Comparison of ENCODE assay signal across 26 mouse cellular contexts in genomic region chr1:159498236-159498635, GRCm38 (mm10). TPM values are rescaled to one million over a fixed set of nuclear protein-coding genes. Genes with fewer than 3 reads are reported as not detected.
DNase-seq lines count a peak whose midpoint lies in the region.
"Had no signal": no experiment of that assay in that cellular context is flagged by ENCODE, and none has a peak within 500 bp of the region (broad histone marks: within the 10 kb centered on the region; RNA-seq: fewer than 3 reads in every experiment).

No protein-coding gene starts in this region.

- no peak overlapping the region for H3K27ac ChIP-seq in hindbrain, embryonic 10.5 days
- H3K27ac ChIP-seq: embryonic facial prominence, embryonic 10.5 days; embryonic facial prominence, embryonic 13.5 days; forebrain, embryonic 12.5 days; forebrain, embryonic 15.5 days; heart, embryonic 15.5 days; hindbrain, embryonic 14.5 days; hindbrain, postnatal 0 days had no signal

- H3K4me1 ChIP-seq in hindbrain, embryonic 10.5 days (replicated peaks): no peaks in the 10 kb centered on the region
- H3K4me1 ChIP-seq: embryonic facial prominence, embryonic 10.5 days; embryonic facial prominence, embryonic 13.5 days; forebrain, embryonic 12.5 days had no signal

- DNase-seq in adrenal gland, adult 8-10 months: peak; percentile 36
- DNase-seq in adrenal gland, postnatal 4 days (ENCODE audit: low spot score in 2 of 2): no peak
- peak; percentile 55 for DNase-seq in NIH3T3 (ENCODE audit: low read depth)
- peak; percentile 10 for DNase-seq in adrenal gland, postnatal 14 days
- no peak for DNase-seq in kidney, postnatal 25 days
- DNase-seq in hindbrain, embryonic 10.5 days (ENCODE audit: low spot score): no peak
- DNase-seq: cerebellum, adult 11 months; cerebellum, adult 2 months; cerebellum, adult 9-11 months; embryo, embryonic 11 days; gastrocnemius, postnatal 25 days; heart, adult 18-20 months; heart, postnatal 10 days; heart, postnatal 36 days; kidney, adult 18-20 months had no signal

- H3K9me3 ChIP-seq in hindbrain, embryonic 10.5 days: no peaks in the 10 kb centered on the region
- H3K9me3 ChIP-seq: embryonic facial prominence, embryonic 10.5 days; embryonic facial prominence, embryonic 13.5 days; forebrain, embryonic 12.5 days; forebrain, embryonic 15.5 days; heart, embryonic 12.5 days; heart, embryonic 15.5 days had no signal

- H3K36me3 ChIP-seq in hindbrain, embryonic 10.5 days: no peaks in the 10 kb centered on the region
- H3K36me3 ChIP-seq: embryonic facial prominence, embryonic 10.5 days; embryonic facial prominence, embryonic 13.5 days; forebrain, embryonic 12.5 days; forebrain, embryonic 15.5 days; heart, embryonic 12.5 days; heart, embryonic 15.5 days had no signal

- no peak overlapping the region for H3K4me3 ChIP-seq in hindbrain, embryonic 10.5 days
- H3K4me3 ChIP-seq: embryonic facial prominence, embryonic 10.5 days; embryonic facial prominence, embryonic 13.5 days; erythroblast, embryonic 14.5 days; forebrain, embryonic 12.5 days; forebrain, embryonic 15.5 days; heart, embryonic 12.5 days; heart, embryonic 15.5 days had no signal

- 85% methylated on average over 2 of the region's 2 CpGs for WGBS in hindbrain, embryonic 10.5 days

- H3K27me3 ChIP-seq in hindbrain, embryonic 10.5 days (ENCODE audit: insufficient read depth, poor library complexity, severe bottlenecking): no peaks in the 10 kb centered on the region
- H3K27me3 ChIP-seq: embryonic facial prominence, embryonic 13.5 days; forebrain, embryonic 12.5 days; forebrain, embryonic 15.5 days; heart, embryonic 12.5 days; heart, embryonic 15.5 days had no signal

RNA-seq across cellular contexts. Expression of gene Tnr, which starts 25.3 kb away (rescaled TPM):
- 10 to 100 TPM in 3 of 4 experiments, 1 to 10 TPM in 1; 8.6 to 12.9 (median 11.0) TPM for total RNA-seq in adrenal gland, adult 8-10 months (2022)
- total RNA-seq in adrenal gland, postnatal 4 days (2021): 1 to 10 TPM; 2.6 to 4.9 TPM
- 2.1 and 2.7 TPM in 2 replicates for total RNA-seq in adrenal gland, postnatal 14 days (2021)
- polyA plus RNA-seq in hindbrain, embryonic 10.5 days (2016; fragmentation: Nextera tagmentation; extraction: Ambion mirVana): 0.10 and 0.20 TPM in 2 replicates
- total RNA-seq: MEL had no signal
- polyA plus RNA-seq: CD4-positive, CD25-positive, alpha-beta regulatory T cell, adult 4 months; erythroblast, embryonic 14.5 days; heart, embryonic 12.5 days had no signal

Comparison
In these comparisons a context has a peak if more than half of its experiments do, and no peak if none do; other contexts are left out.
1. DNase-seq: peak in adrenal gland, adult 8-10 months (single experiment), NIH3T3 (single experiment) and adrenal gland, postnatal 14 days (single experiment); none in adrenal gland, postnatal 4 days (0 of 2), kidney, postnatal 25 days (0 of 2) and hindbrain, embryonic 10.5 days (single experiment).